Mouse (Mus musculus) MN1 (cell line): Measurements from ENCODE around the gene Nrap.
A peak's percentile ranks its signal among the peaks of the same experiment; 100 is the strongest.
"Not testable (repeated sequence)": the region's sequence is repeated elsewhere in the genome, so short reads cannot be mapped to it uniquely, and the experiment has no call there.

Experiments used
- DNase-seq: peaks from one replicate; pipeline ENCODE4 v3.0.0-alpha.2; 2016; ENCODE audit warnings: low spot score

The Nrap gene

GRCm38 (mm10) chr19:56366168-56366567 lies 23.7 kb downstream of the Nrap start:
- no peak for DNase-seq

GRCm38 (mm10) chr19:56364563-56364962 lies 25.3 kb downstream of the Nrap start:
- DNase-seq, result no peak

GRCm38 (mm10) chr19:56363721-56364460 lies 25.9 kb downstream of the Nrap start:
- DNase-seq, result no peak

GRCm38 (mm10) chr19:56358890-56359289 lies 30.9 kb downstream of the Nrap start:
- no peak for DNase-seq

GRCm38 (mm10) chr19:56357374-56357708 lies 32.5 kb downstream of the Nrap start:
- DNase-seq, result not testable (repeated sequence)

- DNase-seq, result peak; percentile 88
Measured at GRCm38 (mm10) chr19:56356480-56357373, 33.1 kb downstream of the Nrap start.

GRCm38 (mm10) chr19:56355201-56355600 lies 34.6 kb downstream of the Nrap start:
- no peak for DNase-seq

- DNase-seq, result no peak
Measured at GRCm38 (mm10) chr19:56353689-56354088, 36.1 kb downstream of the Nrap start.

GRCm38 (mm10) chr19:56349295-56349694 lies 40.5 kb downstream of the Nrap start:
- DNase-seq, result no peak

- no peak for DNase-seq
Measured at GRCm38 (mm10) chr19:56346750-56347149, 43.1 kb downstream of the Nrap start.

GRCm38 (mm10) chr19:56346016-56346415 lies 43.8 kb downstream of the Nrap start:
- peak; percentile 35 for DNase-seq

- peak; percentile 66 for DNase-seq
Measured at GRCm38 (mm10) chr19:56343869-56344563, 45.8 kb downstream of the Nrap start.

- peak; percentile 19 for DNase-seq
Measured at GRCm38 (mm10) chr19:56342006-56342405, 47.8 kb downstream of the Nrap start.

- DNase-seq, result no peak
Measured at GRCm38 (mm10) chr19:56336826-56337225, 53.0 kb downstream of the Nrap start.

- no peak for DNase-seq
Measured at GRCm38 (mm10) chr19:56336321-56336720, 53.5 kb downstream of the Nrap start.

- no peak for DNase-seq
Measured at GRCm38 (mm10) chr19:56326243-56326855, 63.5 kb downstream of the Nrap start.

- DNase-seq, result no peak
Measured at GRCm38 (mm10) chr19:56325676-56326075, 64.2 kb downstream of the Nrap start.

GRCm38 (mm10) chr19:56321303-56321920 lies 68.4 kb downstream of the Nrap start:
- no peak for DNase-seq

GRCm38 (mm10) chr19:56320186-56320860 lies 69.5 kb downstream of the Nrap start:
- DNase-seq, result no peak

GRCm38 (mm10) chr19:56319629-56320028 lies 70.2 kb downstream of the Nrap start:
- DNase-seq, result no peak

GRCm38 (mm10) chr19:56319219-56319618 lies 70.6 kb downstream of the Nrap start:
- DNase-seq, result no peak
